Mouse (Mus musculus): ENCODE measurements at regions not wholly inside any gene's neighbourhood (a gene's known extent, or its start where the extent isn't known, plus 50 kb on each side); places are given as distances from the start of the nearest gene placed in this dataset.

GRCm38 (mm10) chr2:75352564-75352963 is 306.5 kb upstream of the Hnrnpa3 start:
- DNase-seq = no peak

- no peak for DNase-seq
These were observed 302.2 kb upstream of the Hnrnpa3 start for GRCm38 (mm10) chr2:75356691-75357375.

GRCm38 (mm10) chr2:75357516-75357915 is 301.5 kb upstream of the Hnrnpa3 start:
- no peak for DNase-seq

- no peak for DNase-seq
These were observed 298.1 kb upstream of the Hnrnpa3 start for GRCm38 (mm10) chr2:75360936-75361335.

- no peak for DNase-seq
These were observed 282.4 kb upstream of the Hnrnpa3 start for GRCm38 (mm10) chr2:75376666-75377065.

GRCm38 (mm10) chr2:75385551-75386263 is 273.4 kb upstream of the Hnrnpa3 start:
- no peak for DNase-seq

- no peak for DNase-seq
These were observed 272.4 kb upstream of the Hnrnpa3 start for GRCm38 (mm10) chr2:75386636-75387035.

- DNase-seq = no peak
These were observed 267.0 kb upstream of the Hnrnpa3 start for GRCm38 (mm10) chr2:75392041-75392440.

- no peak for DNase-seq
These were observed 264.0 kb upstream of the Hnrnpa3 start for GRCm38 (mm10) chr2:75394928-75395673.

- no peak for DNase-seq
These were observed 263.0 kb upstream of the Hnrnpa3 start for GRCm38 (mm10) chr2:75396016-75396415.

- DNase-seq = peak; percentile 47
These were observed 258.7 kb upstream of the Hnrnpa3 start for GRCm38 (mm10) chr2:75400291-75400870.

GRCm38 (mm10) chr2:75403791-75404190 is 255.3 kb upstream of the Hnrnpa3 start:
- DNase-seq = no peak

GRCm38 (mm10) chr2:75405524-75406214 is 253.4 kb upstream of the Hnrnpa3 start:
- DNase-seq = no peak

- DNase-seq = no peak
These were observed 252.2 kb upstream of the Hnrnpa3 start for GRCm38 (mm10) chr2:75406721-75407455.

GRCm38 (mm10) chr2:75407560-75407959 is 251.5 kb upstream of the Hnrnpa3 start:
- no peak for DNase-seq

- no peak for DNase-seq
These were observed 251.0 kb upstream of the Hnrnpa3 start for GRCm38 (mm10) chr2:75408016-75408415.

GRCm38 (mm10) chr2:75409806-75410205 is 249.3 kb upstream of the Hnrnpa3 start:
- no peak for DNase-seq

GRCm38 (mm10) chr2:75412735-75413134 is 246.3 kb upstream of the Hnrnpa3 start:
- no peak for DNase-seq

GRCm38 (mm10) chr2:75418689-75419088 is 240.4 kb upstream of the Hnrnpa3 start:
- DNase-seq = no peak

GRCm38 (mm10) chr2:75419142-75419541 is 239.9 kb upstream of the Hnrnpa3 start:
- no peak for DNase-seq

GRCm38 (mm10) chr2:75422798-75423685 is 236.0 kb upstream of the Hnrnpa3 start:
- DNase-seq = no peak
